Mouse (Mus musculus) regulatory T cell (primary cell): ENCODE data around the gene Nanp.

Experiments
- in situ Hi-C: fragments of 300-600 bp; cut with MboI, MseI; formaldehyde crosslinking; loops from one replicate; pipeline ENCODE4 v1.15.1; 2025; ENCODE audit warnings: high pct_unique_total_duplicates

The Nanp gene

GRCm38 (mm10) chr2:150999021-150999420, 40.2 kb downstream of the Nanp start:
- in situ Hi-C loops: no loop called here

- in situ Hi-C loops: no loop called here
These were observed 41.6 kb downstream of the Nanp start for GRCm38 (mm10) chr2:150997618-150998017.

- in situ Hi-C loops: no loop called here
These were observed 43.9 kb downstream of the Nanp start for GRCm38 (mm10) chr2:150995324-150995723.

- in situ Hi-C loops: no loop called here
These were observed 48.1 kb downstream of the Nanp start for GRCm38 (mm10) chr2:150991050-150991449.

- in situ Hi-C loops: no loop called here
These were observed 48.7 kb downstream of the Nanp start for GRCm38 (mm10) chr2:150990506-150990905.

- in situ Hi-C loops: no loop called here
These were observed 53.8 kb downstream of the Nanp start for GRCm38 (mm10) chr2:150985359-150985758.

GRCm38 (mm10) chr2:150982051-150982450, 57.1 kb downstream of the Nanp start:
- in situ Hi-C loops: no loop called here

- in situ Hi-C loops: no loop called here
These were observed 57.7 kb downstream of the Nanp start for GRCm38 (mm10) chr2:150981524-150981923.

- in situ Hi-C loops: no loop called here
These were observed 59.2 kb downstream of the Nanp start for GRCm38 (mm10) chr2:150979861-150980620.
